Mouse (Mus musculus) neural tube, embryonic 14.5 days (tissue): ENCODE results near the gene Rtf2. TPM values are rescaled to one million over a fixed set of nuclear protein-coding genes. Genes with fewer than 3 reads are reported as not detected.

ENCODE experiments used
- ATAC-seq: fragments of 200-750 bp; cut with Nextera tagmentation; 2 replicates; pipeline ENCODE4 v1.8.0; 2017; ENCODE audit warnings: low read depth, mild to moderate bottlenecking, moderate TSS enrichment, moderate library complexity
- H3K27ac ChIP-seq: fragments of 300-500 bp; sonication (generic); 2 replicates; pipeline ENCODE4 v1.5.1; 2014; ENCODE audit warnings: low read depth, mild to moderate bottlenecking, control low read depth, low read length, moderate library complexity, mixed read lengths
- H3K27me3 ChIP-seq: fragments of 300-500 bp; sonication (generic); 2 replicates; pipeline ENCODE4 v1.6.1; 2014; ENCODE audit warnings: low read length; ENCODE audit not compliant: control insufficient read depth, insufficient read depth
- H3K36me3 ChIP-seq: fragments of 300-500 bp; sonication (generic); 2 replicates; pipeline ENCODE4 v1.6.1; 2014; ENCODE audit warnings: low read length, mixed read lengths; ENCODE audit not compliant: control insufficient read depth, insufficient read depth
- H3K4me1 ChIP-seq: fragments of 300-500 bp; sonication (generic); 2 replicates; pipeline ENCODE4 v1.6.1; 2014; ENCODE audit warnings: low read length; ENCODE audit not compliant: control insufficient read depth, insufficient read depth
- H3K4me2 ChIP-seq: fragments of 300-500 bp; sonication (generic); 2 replicates; pipeline ENCODE4 v1.6.1; 2014; ENCODE audit warnings: mild to moderate bottlenecking, low read depth, low read length, control low read depth
- H3K4me3 ChIP-seq: fragments of 300-500 bp; sonication (generic); 2 replicates; pipeline ENCODE4 v1.5.1; 2014; ENCODE audit warnings: low read depth, low read length, control low read depth, mixed read lengths
- H3K9ac ChIP-seq: fragments of 300-500 bp; sonication (generic); replicated peaks from 2 replicates; pipeline ENCODE4 v1.6.1; 2014; ENCODE audit warnings: low read depth, mild to moderate bottlenecking, control low read depth, low read length, mixed read lengths
- H3K9me3 ChIP-seq: fragments of 300-500 bp; sonication (generic); 2 replicates; pipeline ENCODE4 v1.6.1; 2016; ENCODE audit warnings: low read length; ENCODE audit not compliant: control insufficient read depth
- WGBS: fragments of 180-500 bp; shearing (Covaris S2); extraction: QIAGEN DNeasy Blood & Tissue Kit; methylation state at CpG from one replicate; pipeline ENCODE4 v1.1.7; 2014; 5-methylcytosine and 5-hydroxymethylcytosine counted together
- polyA plus RNA-seq: library from polyadenylated mRNA; unstranded; fragments of >200 nt; fragmentation: Nextera tagmentation; extraction: Ambion mirVana; gene quantifications from 2 replicates; pipeline ENCODE4 v1.2.1, GENCODE M21; 2014

The Rtf2 gene
- polyA plus RNA-seq = 94.9 and 102 TPM in 2 replicates

GRCm38 (mm10) chr2:172439843-172440639 is at the start of gene Rtf2:
TSS of gene Rtf2 (plus strand) at chr2:172440556.
- peaks cover 15% of the 10 kb centered on the region for H3K4me1 ChIP-seq
- no peaks in the 10 kb centered on the region for H3K36me3 ChIP-seq
- H3K9ac ChIP-seq = peak within 1 kb of the TSS; percentile 57
- peak within 1 kb of the TSS; percentile 64 for H3K4me3 ChIP-seq
- WGBS = 2% methylated on average over 35 of the region's 35 CpGs
- no peaks in the 10 kb centered on the region for H3K27me3 ChIP-seq
- peak within 1 kb of the TSS; percentile 77; the same call in 1 of the 2 replicates for H3K27ac ChIP-seq
- peak within 1 kb of the TSS; percentile 63 for H3K4me2 ChIP-seq
- no peaks in the 10 kb centered on the region for H3K9me3 ChIP-seq
- peak; percentile 98 for ATAC-seq

- WGBS = 82% methylated on average over 10 of the region's 10 CpGs
- Histone ChIP-seq H3K4me2 (no peak overlapping the region), H3K9ac (no peak overlapping the region), H3K9me3 (no peaks in the 10 kb centered on the region), H3K27ac (no peak overlapping the region), H3K27me3 (no peaks in the 10 kb centered on the region), H3K4me3 (no peak overlapping the region), H3K36me3 (no peaks in the 10 kb centered on the region), H3K4me1 (no peaks in the 10 kb centered on the region)
- ATAC-seq = no peak
Observed at GRCm38 (mm10) chr2:172392041-172392521, 48.3 kb upstream of the Rtf2 start.

- 39% methylated on average over 13 of the region's 13 CpGs for WGBS
- Histone ChIP-seq H3K4me2 (no peak within 1 kb of the TSS), H3K27me3 (no peaks in the 10 kb centered on the region), H3K9me3 (no peaks in the 10 kb centered on the region), H3K36me3 (no peaks in the 10 kb centered on the region), H3K4me1 (no peaks in the 10 kb centered on the region), H3K9ac (no peak within 1 kb of the TSS), H3K27ac (no peak within 1 kb of the TSS), H3K4me3 (no peak within 1 kb of the TSS)
- ATAC-seq = no peak
Observed at GRCm38 (mm10) chr2:172393391-172394051, 46.8 kb upstream of the Rtf2 start, which contains the start of gene Cass4. TSS of gene Cass4 (plus strand) at chr2:172393794.

- H3K4me1 ChIP-seq = no peaks in the 10 kb centered on the region
- no peak overlapping the region for H3K4me3 ChIP-seq
- WGBS = 74% methylated on average over 2 of the region's 2 CpGs
Observed at GRCm38 (mm10) chr2:172394052-172394392, 46.3 kb upstream of the Rtf2 start.

GRCm38 (mm10) chr2:172394671-172395070 is 45.7 kb upstream of the Rtf2 start:
- no peak overlapping the region for H3K27ac ChIP-seq
- H3K4me3 ChIP-seq = no peak overlapping the region
- 67% methylated on average over 4 of the region's 4 CpGs for WGBS
- H3K36me3 ChIP-seq = no peaks in the 10 kb centered on the region
- ATAC-seq = no peak
- no peaks in the 10 kb centered on the region for H3K4me1 ChIP-seq
- no peak overlapping the region for H3K4me2 ChIP-seq
- no peaks in the 10 kb centered on the region for H3K27me3 ChIP-seq
- no peak overlapping the region for H3K9ac ChIP-seq
- no peaks in the 10 kb centered on the region for H3K9me3 ChIP-seq

More at GRCm38 (mm10) chr2:172394052-172394392, 46.3 kb upstream of the Rtf2 start:
- Histone ChIP-seq H3K27me3 (no peaks in the 10 kb centered on the region), H3K9ac (no peak overlapping the region), H3K36me3 (no peaks in the 10 kb centered on the region), H3K27ac (no peak overlapping the region), H3K9me3 (no peaks in the 10 kb centered on the region), H3K4me2 (no peak overlapping the region)
- ATAC-seq = no peak

GRCm38 (mm10) chr2:172395961-172396360 is 44.4 kb upstream of the Rtf2 start:
- ATAC-seq = no peak
- Histone ChIP-seq H3K27me3 (no peaks in the 10 kb centered on the region), H3K27ac (no peak overlapping the region), H3K9me3 (no peaks in the 10 kb centered on the region), H3K4me2 (no peak overlapping the region), H3K4me1 (no peaks in the 10 kb centered on the region), H3K4me3 (no peak overlapping the region), H3K9ac (no peak overlapping the region), H3K36me3 (no peaks in the 10 kb centered on the region)
- WGBS = 43% methylated on average over 9 of the region's 9 CpGs

GRCm38 (mm10) chr2:172399901-172400300 is 40.5 kb upstream of the Rtf2 start:
- H3K36me3 ChIP-seq = no peaks in the 10 kb centered on the region
- no peak overlapping the region for H3K9ac ChIP-seq
- H3K4me1 ChIP-seq = no peaks in the 10 kb centered on the region
- 24% methylated on average over 9 of the region's 9 CpGs for WGBS
- no peak overlapping the region for H3K27ac ChIP-seq
- no peaks in the 10 kb centered on the region for H3K9me3 ChIP-seq
- H3K4me2 ChIP-seq = no peak overlapping the region
- no peak for ATAC-seq
- H3K4me3 ChIP-seq = no peak overlapping the region
- no peaks in the 10 kb centered on the region; the same call in 1 of the 2 replicates for H3K27me3 ChIP-seq

- Histone ChIP-seq H3K9me3 (no peaks in the 10 kb centered on the region), H3K36me3 (no peaks in the 10 kb centered on the region), H3K27me3 (no peaks in the 10 kb centered on the region; the same call in 1 of the 2 replicates), H3K4me1 (no peaks in the 10 kb centered on the region), H3K4me2 (no peak overlapping the region), H3K9ac (no peak overlapping the region), H3K4me3 (no peak overlapping the region), H3K27ac (no peak overlapping the region)
- no peak for ATAC-seq
- 72% methylated on average over 13 of the region's 13 CpGs for WGBS
Observed at GRCm38 (mm10) chr2:172401116-172401825, 39.1 kb upstream of the Rtf2 start.
